Mouse (Mus musculus) lung, embryonic 16.5 days (tissue): ENCODE data around the gene Prkag2. TPM values are rescaled to one million over a fixed set of nuclear protein-coding genes. Genes with fewer than 3 reads are reported as not detected.
A peak's percentile ranks its signal among the peaks of the same experiment; 100 is the strongest.

ENCODE experiments used
- ATAC-seq: fragments of 200-750 bp; cut with Nextera tagmentation; 2 replicates; pipeline ENCODE4 v1.8.0; 2017; ENCODE audit warnings: low read depth, mild to moderate bottlenecking, moderate library complexity
- H3K27ac ChIP-seq: fragments of 300-500 bp; sonication (generic); 2 replicates; pipeline ENCODE4 v1.5.1; 2014; ENCODE audit warnings: mild to moderate bottlenecking, control low read depth, low read length
- H3K27me3 ChIP-seq: fragments of 300-500 bp; sonication (generic); 2 replicates; pipeline ENCODE4 v1.6.1; 2014; ENCODE audit warnings: low read depth, low read length, mixed read lengths; ENCODE audit not compliant: control insufficient read depth, insufficient read depth
- H3K36me3 ChIP-seq: fragments of 300-500 bp; sonication (generic); 2 replicates; pipeline ENCODE4 v1.6.1; 2014; ENCODE audit warnings: low read length; ENCODE audit not compliant: control insufficient read depth, insufficient read depth
- H3K4me1 ChIP-seq: fragments of 300-500 bp; sonication (generic); replicated peaks from 2 replicates; pipeline ENCODE4 v1.6.1; 2014; ENCODE audit warnings: low read length, mixed read lengths; ENCODE audit not compliant: control insufficient read depth, insufficient read depth
- H3K4me2 ChIP-seq: fragments of 300-500 bp; sonication (generic); 2 replicates; pipeline ENCODE4 v1.6.1; 2014; ENCODE audit warnings: low read depth, low read length, control low read depth
- H3K4me3 ChIP-seq: fragments of 300-500 bp; sonication (generic); 2 replicates; pipeline ENCODE4 v1.5.1; 2014; ENCODE audit warnings: mild to moderate bottlenecking, low read length, control low read depth
- H3K9ac ChIP-seq: fragments of 300-500 bp; sonication (generic); 2 replicates; pipeline ENCODE4 v1.6.1; 2014; ENCODE audit warnings: low read length, control low read depth
- H3K9me3 ChIP-seq: fragments of 300-500 bp; sonication (generic); 2 replicates; pipeline ENCODE4 v1.6.1; 2016; ENCODE audit warnings: low read length; ENCODE audit not compliant: control insufficient read depth
- WGBS: fragments of 180-500 bp; shearing (Covaris S2); extraction: QIAGEN DNeasy Blood & Tissue Kit; methylation state at CpG from one replicate; pipeline ENCODE4 v1.1.7; 2014; 5-methylcytosine and 5-hydroxymethylcytosine counted together
- polyA plus RNA-seq: library from polyadenylated mRNA; unstranded; fragments of >200 nt; fragmentation: Nextera tagmentation; extraction: Ambion mirVana; gene quantifications from 2 replicates; pipeline ENCODE4 v1.2.1, GENCODE M21; 2015

Prkag2 gene
- polyA plus RNA-seq, 1 experiment from 2014 or later = 28.0 TPM

GRCm38 (mm10) chr5:24820627-24821026 is 279.8 kb downstream of the Prkag2 start:
- no peak for ATAC-seq
- Histone ChIP-seq H3K4me2 (no peak overlapping the region), H3K27ac (no peak overlapping the region), H3K4me3 (no peak overlapping the region), H3K27me3 (no peaks in the 10 kb centered on the region), H3K9me3 (no peaks in the 10 kb centered on the region), H3K4me1 (peaks cover 14% of the 10 kb centered on the region; the same call in 1 of the 2 replicates), H3K36me3 (peaks cover 7% of the 10 kb centered on the region), H3K9ac (no peak overlapping the region)
- 63% methylated on average over 5 of the region's 5 CpGs for WGBS

- H3K27me3 ChIP-seq = no peaks in the 10 kb centered on the region
- ATAC-seq = no peak
- H3K4me3 ChIP-seq = no peak overlapping the region
- no peaks in the 10 kb centered on the region for H3K9me3 ChIP-seq
- H3K27ac ChIP-seq = no peak overlapping the region
- 86% methylated on average over 4 of the region's 4 CpGs for WGBS
- H3K4me2 ChIP-seq = no peak overlapping the region
- H3K9ac ChIP-seq = no peak overlapping the region
- peaks cover 23% of the 10 kb centered on the region for H3K36me3 ChIP-seq
- peaks cover 14% of the 10 kb centered on the region for H3K4me1 ChIP-seq
Observed at GRCm38 (mm10) chr5:24817191-24817590, 283.3 kb downstream of the Prkag2 start.

- H3K4me2 ChIP-seq = no peak overlapping the region
- H3K9ac ChIP-seq = no peak overlapping the region
- H3K9me3 ChIP-seq = no peaks in the 10 kb centered on the region
- 45% methylated on average over 3 of the region's 3 CpGs for WGBS
- ATAC-seq = peak; percentile 67
- peak overlapping the region; percentile 75 for H3K27ac ChIP-seq
- H3K27me3 ChIP-seq = no peaks in the 10 kb centered on the region
- H3K4me3 ChIP-seq = no peak overlapping the region
- H3K36me3 ChIP-seq = peaks cover 37% of the 10 kb centered on the region
- peaks cover 6% of the 10 kb centered on the region for H3K4me1 ChIP-seq
Observed at GRCm38 (mm10) chr5:24813946-24814345, 286.5 kb downstream of the Prkag2 start.

- Histone ChIP-seq H3K4me1 (peaks cover 6% of the 10 kb centered on the region), H3K27me3 (no peaks in the 10 kb centered on the region), H3K36me3 (peaks cover 39% of the 10 kb centered on the region), H3K9ac (no peak overlapping the region), H3K4me2 (no peak overlapping the region), H3K4me3 (no peak overlapping the region), H3K9me3 (no peaks in the 10 kb centered on the region), H3K27ac (no peak overlapping the region)
- no peak for ATAC-seq
- 50% methylated on average over 4 of the region's 4 CpGs for WGBS
Observed at GRCm38 (mm10) chr5:24813005-24813404, 287.4 kb downstream of the Prkag2 start.

Other genes starting within 250 kb of the Prkag2 start
- not detected in 2 replicates for gene Galntl5, start 80.8 kb upstream of the Prkag2 start, polyA plus RNA-seq
- 34.7 and 35.5 TPM in 2 replicates for gene Galnt11, start 121.3 kb upstream of the Prkag2 start, polyA plus RNA-seq
- not detected in 2 replicates for gene E130116L18Rik, start 122.5 kb upstream of the Prkag2 start, polyA plus RNA-seq